Mouse (Mus musculus) ZHBTc4 (cell line): ENCODE measurements at regions not wholly inside any gene's neighbourhood (a gene's known extent, or its start where the extent isn't known, plus 50 kb on each side); places are given as distances from the start of the nearest gene placed in this dataset.
"Not testable (repeated sequence)": the region's sequence is repeated elsewhere in the genome, so short reads cannot be mapped to it uniquely, and the experiment has no call there.

Source experiments
- DNase-seq: peaks from one replicate; pipeline ENCODE4 v3.0.0-alpha.2; 2011; ENCODE audit warnings: low read depth, low spot score

GRCm38 (mm10) chr2:114723971-114724666, 69.4 kb upstream of the Dph6 start:
- no peak for DNase-seq

GRCm38 (mm10) chr2:114727197-114727596, 72.4 kb upstream of the Dph6 start:
- DNase-seq = no peak

- no peak for DNase-seq
Observed at GRCm38 (mm10) chr2:114734861-114735569, 80.3 kb upstream of the Dph6 start.

- no peak for DNase-seq
Observed at GRCm38 (mm10) chr2:114739421-114740212, 84.9 kb upstream of the Dph6 start.

- DNase-seq = no peak
Observed at GRCm38 (mm10) chr2:114763276-114763675, 108.5 kb upstream of the Dph6 start.

GRCm38 (mm10) chr2:114773723-114774122, 119.0 kb upstream of the Dph6 start:
- DNase-seq = not testable (repeated sequence)

- DNase-seq = no peak
Observed at GRCm38 (mm10) chr2:114774278-114774677, 119.5 kb upstream of the Dph6 start.

- DNase-seq = no peak
Observed at GRCm38 (mm10) chr2:114775532-114775931, 120.8 kb upstream of the Dph6 start.

GRCm38 (mm10) chr2:114776176-114776575, 121.4 kb upstream of the Dph6 start:
- DNase-seq = no peak

- DNase-seq = no peak
Observed at GRCm38 (mm10) chr2:114782450-114782849, 127.7 kb upstream of the Dph6 start.

- no peak for DNase-seq
Observed at GRCm38 (mm10) chr2:114784191-114784590, 129.4 kb upstream of the Dph6 start.

- no peak for DNase-seq
Observed at GRCm38 (mm10) chr2:114788251-114788650, 133.5 kb upstream of the Dph6 start.

GRCm38 (mm10) chr2:114796630-114797290, 142.0 kb upstream of the Dph6 start:
- no peak for DNase-seq

GRCm38 (mm10) chr2:114797291-114797650, 142.5 kb upstream of the Dph6 start:
- no peak for DNase-seq

- DNase-seq = no peak
Observed at GRCm38 (mm10) chr2:114803241-114803640, 148.5 kb upstream of the Dph6 start.

GRCm38 (mm10) chr2:114803928-114804327, 149.2 kb upstream of the Dph6 start:
- no peak for DNase-seq

GRCm38 (mm10) chr2:114805436-114806047, 150.8 kb upstream of the Dph6 start:
- DNase-seq = no peak

- no peak for DNase-seq
Observed at GRCm38 (mm10) chr2:114808046-114808445, 153.3 kb upstream of the Dph6 start.

- DNase-seq = no peak
Observed at GRCm38 (mm10) chr2:114812141-114812902, 157.6 kb upstream of the Dph6 start.

GRCm38 (mm10) chr2:114812903-114813290, 158.1 kb upstream of the Dph6 start:
- DNase-seq = no peak

GRCm38 (mm10) chr2:114822657-114823056, 167.9 kb upstream of the Dph6 start:
- no peak for DNase-seq
